In the genomic region with DNA sequence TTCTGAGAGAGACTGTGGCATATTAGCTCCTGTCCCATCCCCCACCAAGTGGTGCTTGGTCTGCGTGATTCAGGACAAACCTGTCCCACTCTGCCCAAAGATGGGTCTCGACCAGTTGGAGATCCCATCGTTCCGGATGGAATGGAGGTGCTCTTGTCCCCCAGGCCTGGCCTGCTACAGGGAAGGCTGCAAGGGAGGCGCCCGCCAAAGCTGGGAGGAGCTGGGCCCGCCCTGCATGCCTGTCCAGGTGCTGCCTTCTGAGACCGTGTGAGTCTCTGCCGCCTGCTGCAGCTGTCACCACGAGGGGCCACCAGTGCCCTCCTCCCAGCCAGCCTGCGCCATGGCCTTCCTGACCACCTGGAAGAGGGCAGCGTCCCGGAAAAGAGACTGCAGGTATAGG, we compare ENCODE assay signal across 8 mouse cellular contexts. TPM values are rescaled to one million over a fixed set of nuclear protein-coding genes. Genes with fewer than 3 reads are reported as not detected.
DNase-seq lines count a peak whose midpoint lies in the region; ATAC-seq and TF ChIP-seq lines count a peak whose summit lies in the region.

No protein-coding gene starts in this region.

- DNase-seq in embryo, embryonic 10 days (ENCODE audit: low spot score): peak; percentile 12
- no peak for DNase-seq in embryo, embryonic 9.5 days (ENCODE audit: extremely low spot score)
- DNase-seq in forebrain, embryonic 14.5 days (ENCODE audit: low spot score): no peak
- no peak for DNase-seq in gastrocnemius, postnatal 36 days
- DNase-seq in ovary, postnatal 14 days (ENCODE audit: low spot score): no peak

- H3K4me3 ChIP-seq in E14TG2a.4 (replicated peaks; ENCODE audit: low read length): peak overlapping the region; percentile 55
- no peak overlapping the region for H3K4me3 ChIP-seq in forebrain, embryonic 14.5 days (ENCODE audit: low read depth, low read length)
- peak overlapping the region; percentile 29 for H3K4me3 ChIP-seq in limb, embryonic 12.5 days (replicated peaks)
- H3K4me3 ChIP-seq in midbrain, embryonic 16.5 days (ENCODE audit: low read depth, low read length): peak overlapping the region; percentile 23

- H3K36me3 ChIP-seq in E14TG2a.4 (ENCODE audit: insufficient read depth, low read length): no peaks in the 10 kb centered on the region
- H3K36me3 ChIP-seq in forebrain, embryonic 14.5 days (ENCODE audit: control insufficient read depth, insufficient read depth, low read length): no peaks in the 10 kb centered on the region
- no peaks in the 10 kb centered on the region for H3K36me3 ChIP-seq in limb, embryonic 12.5 days
- peaks cover 6% of the 10 kb centered on the region; the same call in 1 of the 2 replicates for H3K36me3 ChIP-seq in midbrain, embryonic 16.5 days (ENCODE audit: control insufficient read depth, insufficient read depth, low read length)

- peaks cover 46% of the 10 kb centered on the region for H3K27me3 ChIP-seq in E14TG2a.4 (ENCODE audit: insufficient read depth, low read length)
- no peaks in the 10 kb centered on the region for H3K27me3 ChIP-seq in forebrain, embryonic 14.5 days (replicated peaks; ENCODE audit: control insufficient read depth, insufficient read depth, low read length)
- peaks cover 17% of the 10 kb centered on the region for H3K27me3 ChIP-seq in limb, embryonic 12.5 days
- no peaks in the 10 kb centered on the region for H3K27me3 ChIP-seq in midbrain, embryonic 16.5 days (ENCODE audit: control insufficient read depth, insufficient read depth, low read depth, low read length)

- H3K27ac ChIP-seq in forebrain, embryonic 14.5 days (ENCODE audit: low read depth, low read length): no peak overlapping the region
- H3K27ac ChIP-seq in limb, embryonic 12.5 days: no peak overlapping the region
- no peak overlapping the region for H3K27ac ChIP-seq in midbrain, embryonic 16.5 days (ENCODE audit: low read length)

- 12% methylated on average over 13 of the region's 13 CpGs for WGBS in forebrain, embryonic 14.5 days
- 10% methylated on average over 13 of the region's 13 CpGs for WGBS in limb, embryonic 12.5 days
- WGBS in midbrain, embryonic 16.5 days: 13% methylated on average over 13 of the region's 13 CpGs

- peaks cover 8% of the 10 kb centered on the region for H3K4me1 ChIP-seq in E14TG2a.4 (replicated peaks; ENCODE audit: low read depth, low read length)
- H3K4me1 ChIP-seq in forebrain, embryonic 14.5 days (ENCODE audit: control insufficient read depth, insufficient read depth, low read length): 0 out of 2 replicates have a peak, but pooled peaks cover 3% of the 10 kb centered on the region
- H3K4me1 ChIP-seq in limb, embryonic 12.5 days (replicated peaks): peaks cover 7% of the 10 kb centered on the region
- no peaks in the 10 kb centered on the region for H3K4me1 ChIP-seq in midbrain, embryonic 16.5 days (ENCODE audit: control insufficient read depth, insufficient read depth, low read length)

- no peak for TF ChIP-seq CTCF in E14TG2a.4 (conservative IDR thresholded peaks at IDR 0.05; ENCODE audit: low read length)

- ATAC-seq in forebrain, embryonic 14.5 days: peak; percentile 40; the same call in 1 of the 2 replicates
- peak; percentile 59; the same call in 1 of the 2 replicates for ATAC-seq in limb, embryonic 12.5 days (ENCODE audit: insufficient number of reproducible peaks, insufficient read depth, low FRiP score, low TSS enrichment, low read depth)
- ATAC-seq in midbrain, embryonic 16.5 days: peak; percentile 56

- no peak overlapping the region for H3K9ac ChIP-seq in forebrain, embryonic 14.5 days (ENCODE audit: low read length)
- peak overlapping the region; percentile 46; the same call in 1 of the 2 replicates for H3K9ac ChIP-seq in limb, embryonic 12.5 days (replicated peaks)
- H3K9ac ChIP-seq in midbrain, embryonic 16.5 days (ENCODE audit: low read depth, low read length): peak overlapping the region; percentile 47

- peak overlapping the region; percentile 25; the same call in 1 of the 2 replicates for H3K4me2 ChIP-seq in forebrain, embryonic 14.5 days (ENCODE audit: low read length)
- H3K4me2 ChIP-seq in limb, embryonic 12.5 days: peak overlapping the region; percentile 55
- peak overlapping the region; percentile 54 for H3K4me2 ChIP-seq in midbrain, embryonic 16.5 days (ENCODE audit: low read length)

- H3K9me3 ChIP-seq in E14TG2a.4 (ENCODE audit: low read length): no peaks in the 10 kb centered on the region
- H3K9me3 ChIP-seq in forebrain, embryonic 14.5 days (replicated peaks; ENCODE audit: control insufficient read depth, low read length): no peaks in the 10 kb centered on the region
- no peaks in the 10 kb centered on the region for H3K9me3 ChIP-seq in limb, embryonic 12.5 days
- no peaks in the 10 kb centered on the region for H3K9me3 ChIP-seq in midbrain, embryonic 16.5 days (replicated peaks; ENCODE audit: control insufficient read depth, low read length, poor library complexity, severe bottlenecking)

- intact Hi-C loops in gastrocnemius, postnatal 36 days (cut with DNase I): no loop called here

RNA-seq across cellular contexts. Expression of a gene that starts 12.5 kb away (rescaled TPM):
- polyA plus RNA-seq in forebrain, embryonic 14.5 days (2014; fragmentation: Nextera tagmentation; extraction: Ambion mirVana): 0.54 and 1.0 TPM in 2 replicates
- 5.6 and 6.0 TPM in 2 replicates for polyA plus RNA-seq in limb, embryonic 12.5 days (2016; fragmentation: Nextera tagmentation; extraction: Ambion mirVana)
- polyA plus RNA-seq in midbrain, embryonic 16.5 days (2015; fragmentation: Nextera tagmentation; extraction: Ambion mirVana): 2.8 and 2.9 TPM in 2 replicates
- under 1 TPM; 0.17 to 0.18 TPM for total RNA-seq in gastrocnemius, postnatal 36 days (2021)
